Mouse (Mus musculus) naive thymus-derived CD4-positive, alpha-beta T cell, adult 5 months (primary cell): ENCODE measurements around the gene Slc5a1. TPM values are rescaled to one million over a fixed set of nuclear protein-coding genes. Genes with fewer than 3 reads are reported as not detected.

ENCODE experiments used
- polyA plus RNA-seq: library from polyadenylated mRNA; unstranded; fragments of 100-300 nt; shearing (Covaris generic); gene quantifications from one replicate; pipeline ENCODE4 v1.2.1, GENCODE M21; 2017

The Slc5a1 gene
- polyA plus RNA-seq = not detected

DNA sequence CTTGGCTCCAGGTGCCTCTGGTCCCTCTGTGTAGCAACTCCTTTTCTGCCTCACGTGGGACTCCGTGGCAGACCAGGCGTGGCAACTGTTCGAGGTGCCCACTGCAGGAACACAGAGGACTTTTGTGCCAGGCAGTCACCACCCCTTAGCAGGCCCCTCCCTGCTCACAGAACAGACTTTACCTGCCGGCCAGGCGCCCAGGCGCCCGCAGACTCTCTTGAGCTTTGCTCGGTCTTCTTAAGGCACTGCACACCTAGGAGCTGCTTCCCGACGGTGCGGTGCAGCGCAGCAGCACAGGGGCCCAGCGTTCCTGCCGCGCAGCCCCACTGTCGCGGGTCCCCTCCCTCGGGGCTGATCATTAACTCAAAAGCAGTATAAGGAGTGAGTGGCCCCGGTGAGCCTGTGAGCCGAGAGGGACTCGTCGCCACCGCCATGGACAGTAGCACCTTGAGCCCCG, at the start of gene Slc5a1:
Gene Slc5a1 (plus strand): TSS at position 195 of the 457 bp plus-strand sequence.

Other genes with a start within 250 kb of the Slc5a1 start
- 22.0 TPM for gene Prr14l, start 250.0 kb upstream of the Slc5a1 start, polyA plus RNA-seq
- 29.1 TPM for gene Depdc5, start 240.5 kb upstream of the Slc5a1 start, polyA plus RNA-seq
- 270 TPM for gene Ywhah, start 85.4 kb upstream of the Slc5a1 start, polyA plus RNA-seq
- gene Spon2, start 114.2 kb downstream of the Slc5a1 start, polyA plus RNA-seq = not detected
- 346 TPM for gene Ctbp1, start 170.8 kb downstream of the Slc5a1 start, polyA plus RNA-seq
- 94.7 TPM for gene Maea, start 231.3 kb downstream of the Slc5a1 start, polyA plus RNA-seq